Mouse (Mus musculus) kidney, postnatal 10 days (tissue): Measurements from ENCODE around the gene Rbm20.
A peak's percentile ranks its signal among the peaks of the same experiment; 100 is the strongest.

Source experiments
- DNase-seq: peaks from one replicate; pipeline ENCODE4 v3.0.0; 2021; ENCODE audit warnings: mixed read lengths

Gene Rbm20

DNA sequence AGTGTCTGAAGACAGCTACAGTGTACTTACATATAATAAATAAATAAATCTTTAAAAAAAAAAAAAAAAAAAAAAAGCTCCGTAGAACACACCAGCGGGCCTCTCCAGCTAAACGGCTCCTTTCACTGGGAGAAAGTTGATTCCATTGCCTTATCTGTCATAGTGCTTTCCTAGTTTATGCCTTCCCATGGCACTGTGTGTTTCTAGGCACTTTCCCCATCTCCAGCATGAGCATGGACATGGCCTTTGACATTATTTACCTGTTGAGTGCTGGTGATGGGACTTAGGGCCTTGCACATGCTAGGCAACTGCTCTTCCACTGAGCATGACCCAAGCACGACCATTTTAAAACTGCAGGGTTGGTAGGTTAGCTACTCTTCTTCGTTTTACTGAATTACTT lies 46.9 kb downstream of the Rbm20 start:
- DNase-seq, result no peak

DNA sequence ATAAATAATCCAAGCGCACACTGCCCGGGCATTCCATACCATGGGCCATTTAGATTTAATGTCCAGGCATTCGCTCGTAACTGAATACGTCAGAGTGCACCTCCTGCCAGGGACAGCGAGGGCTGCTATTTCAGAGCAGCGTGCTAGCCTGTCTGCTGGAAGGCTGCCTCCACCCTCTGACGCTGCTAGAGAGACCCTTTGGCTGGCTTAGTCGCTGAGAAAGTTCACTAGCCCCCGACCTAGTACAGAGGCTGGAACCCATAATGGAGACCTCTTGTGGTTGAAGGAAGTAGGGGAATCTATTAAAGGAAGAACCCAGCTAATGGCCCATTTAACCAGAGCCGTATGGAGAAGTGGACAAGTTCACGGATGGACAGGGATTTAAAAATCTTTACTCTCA lies 49.2 kb downstream of the Rbm20 start:
- DNase-seq, result no peak

DNA sequence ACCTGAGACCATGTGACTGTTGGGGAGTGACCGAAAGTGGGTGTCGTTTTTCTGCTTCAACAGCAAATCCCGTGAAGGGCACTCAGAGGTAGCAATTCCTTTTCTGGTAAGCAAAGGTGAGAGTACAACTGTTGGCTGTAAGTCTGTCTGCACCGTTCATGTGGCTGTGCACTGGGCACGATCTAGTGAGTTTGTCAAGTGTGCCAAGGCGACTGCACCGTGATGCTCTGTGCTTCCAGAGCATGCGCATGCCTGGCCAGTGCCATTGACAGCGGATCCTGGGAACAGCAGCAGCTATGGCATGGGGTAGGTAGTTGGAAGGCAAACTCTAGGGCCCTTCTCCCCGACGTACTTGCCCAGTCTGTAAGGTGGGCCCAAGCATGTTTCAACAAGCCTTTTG lies 49.6 kb downstream of the Rbm20 start:
- DNase-seq, result no peak

DNA sequence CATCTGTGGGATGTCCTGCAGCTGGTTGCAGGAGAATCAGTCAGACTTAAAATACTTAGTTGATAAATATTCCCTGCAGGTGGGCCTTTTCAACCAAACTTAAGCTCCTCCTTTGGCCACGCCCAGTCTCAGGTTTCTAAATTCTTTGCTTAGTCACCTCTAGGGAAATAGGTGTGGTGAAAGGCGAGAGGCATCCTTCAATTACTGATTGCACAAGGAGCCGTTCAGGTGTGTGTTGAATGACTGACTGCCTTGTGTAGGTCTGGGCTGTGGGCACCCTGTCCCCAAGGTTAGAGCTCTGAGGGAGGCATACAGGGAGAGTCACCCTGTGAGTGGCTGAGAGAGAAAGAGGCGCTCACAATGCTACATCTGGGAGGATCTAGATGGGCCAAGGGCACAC lies 50.2 kb downstream of the Rbm20 start:
- DNase-seq, result no peak

DNA sequence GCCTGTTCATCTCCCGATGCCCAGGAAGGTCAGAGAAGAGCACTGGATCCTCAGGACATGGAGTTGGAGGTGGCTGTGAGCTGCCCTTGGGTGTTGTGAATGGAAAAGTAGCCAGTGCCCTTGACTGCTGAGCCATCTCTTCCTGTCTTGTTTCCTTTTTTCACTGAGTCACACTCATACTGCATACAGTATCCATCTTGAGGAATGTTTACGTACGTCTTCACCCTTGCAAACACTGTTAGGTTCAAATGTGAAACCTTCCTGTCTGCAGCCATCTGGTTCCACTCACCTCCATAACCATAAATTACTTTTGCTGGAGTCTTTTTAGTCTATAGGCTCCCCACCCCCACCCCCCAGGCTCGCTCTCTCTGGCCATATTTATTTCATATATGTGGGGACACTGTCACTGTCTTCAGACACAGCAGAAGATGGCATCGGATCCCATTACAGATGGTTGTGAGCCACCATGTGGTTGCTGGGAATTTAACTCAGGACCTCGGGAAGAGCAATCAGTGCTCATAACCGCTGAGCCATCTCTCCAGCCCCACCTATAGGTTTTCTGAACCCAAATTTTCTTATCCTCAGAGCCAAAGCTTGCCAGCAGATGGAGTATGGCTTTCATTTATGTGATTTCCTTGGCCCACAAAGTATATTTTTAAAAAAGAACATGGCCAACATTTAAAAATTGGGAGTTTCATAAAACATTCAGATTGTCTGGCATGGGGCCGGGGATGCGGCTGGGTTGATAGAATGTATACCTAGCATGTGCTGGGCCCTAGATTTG lies 51.0 kb downstream of the Rbm20 start:
- no peak for DNase-seq

DNA sequence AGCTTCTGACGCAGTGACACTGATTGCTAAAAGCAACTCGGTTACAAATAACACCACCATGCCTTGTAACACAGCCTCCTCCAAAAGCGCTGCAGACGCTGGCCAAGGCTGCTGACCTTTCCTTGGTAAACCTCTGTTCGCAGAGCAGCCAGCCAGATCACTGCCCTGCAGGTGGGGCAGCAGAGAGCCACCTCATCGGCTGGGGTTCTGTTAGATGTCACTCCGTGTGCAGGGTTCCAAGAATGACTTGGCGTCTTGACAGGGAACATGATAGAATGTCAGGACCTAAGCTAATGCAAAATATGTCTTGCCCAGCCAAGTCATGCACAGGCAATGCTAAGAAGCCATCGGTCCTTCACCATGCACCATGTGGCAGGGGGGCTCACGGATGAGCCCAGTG lies 52.8 kb downstream of the Rbm20 start:
- no peak for DNase-seq

DNA sequence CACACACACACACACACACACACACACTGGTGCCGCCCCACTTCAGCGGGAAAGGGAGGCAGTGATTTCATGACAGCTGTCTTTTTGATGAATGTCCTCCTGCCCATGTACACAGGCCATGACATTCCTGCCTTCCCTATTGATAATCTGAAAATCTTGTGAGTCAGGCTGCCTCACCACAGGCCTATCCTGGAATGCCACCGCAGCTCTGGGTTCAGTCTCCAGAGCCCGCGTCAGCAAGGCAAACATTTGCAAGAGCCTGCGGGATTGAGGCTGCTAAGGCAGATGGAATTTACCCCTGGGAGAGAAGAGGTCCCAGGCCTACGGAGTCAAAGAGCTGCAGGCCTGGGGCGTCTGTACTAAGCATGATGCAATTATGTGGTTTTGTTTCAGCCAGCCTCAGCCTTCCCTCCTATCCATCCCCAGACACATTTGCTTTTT lies 54.7 kb downstream of the Rbm20 start:
- DNase-seq, result no peak

DNA sequence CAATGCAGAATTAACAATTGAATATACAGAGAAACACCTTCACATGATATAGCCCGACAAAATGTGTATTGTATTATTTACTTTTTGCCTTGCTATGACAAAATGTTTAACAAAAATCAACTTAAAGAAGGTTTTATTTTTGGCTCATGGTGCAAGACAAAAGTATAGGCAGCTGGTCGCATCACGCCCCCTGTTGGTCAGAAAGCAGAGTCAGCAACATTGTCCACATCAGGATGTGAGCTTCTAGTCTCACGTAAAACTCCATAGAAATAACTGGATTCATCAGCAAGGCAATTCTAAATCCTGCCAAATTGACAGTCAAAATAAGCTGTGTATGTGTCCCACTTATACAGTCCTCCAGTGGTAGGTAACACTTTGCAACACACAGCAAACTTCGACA lies 57.7 kb downstream of the Rbm20 start:
- DNase-seq, result no peak

DNA sequence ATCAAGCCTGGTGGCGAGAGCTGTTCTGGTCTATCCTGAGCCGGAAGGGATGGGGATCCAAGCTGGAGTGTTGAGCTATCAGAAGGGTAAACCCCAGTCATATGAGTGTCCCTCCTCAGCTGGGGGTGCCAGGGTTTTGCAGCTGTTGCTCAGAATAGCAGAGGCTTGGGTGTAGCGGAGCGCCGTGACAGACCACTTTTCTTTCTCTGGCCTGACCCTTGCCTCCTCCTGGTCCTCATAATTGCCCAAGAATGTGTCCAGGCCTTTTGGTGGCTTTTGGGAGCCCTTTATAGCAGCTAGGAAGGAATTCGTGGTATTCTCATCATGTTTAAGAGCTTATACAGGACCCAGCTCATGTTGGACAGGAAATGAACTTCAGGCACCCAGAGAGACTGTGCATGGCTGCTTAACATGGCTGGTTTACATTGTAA lies 61.6 kb downstream of the Rbm20 start:
- DNase-seq, result no peak

DNA sequence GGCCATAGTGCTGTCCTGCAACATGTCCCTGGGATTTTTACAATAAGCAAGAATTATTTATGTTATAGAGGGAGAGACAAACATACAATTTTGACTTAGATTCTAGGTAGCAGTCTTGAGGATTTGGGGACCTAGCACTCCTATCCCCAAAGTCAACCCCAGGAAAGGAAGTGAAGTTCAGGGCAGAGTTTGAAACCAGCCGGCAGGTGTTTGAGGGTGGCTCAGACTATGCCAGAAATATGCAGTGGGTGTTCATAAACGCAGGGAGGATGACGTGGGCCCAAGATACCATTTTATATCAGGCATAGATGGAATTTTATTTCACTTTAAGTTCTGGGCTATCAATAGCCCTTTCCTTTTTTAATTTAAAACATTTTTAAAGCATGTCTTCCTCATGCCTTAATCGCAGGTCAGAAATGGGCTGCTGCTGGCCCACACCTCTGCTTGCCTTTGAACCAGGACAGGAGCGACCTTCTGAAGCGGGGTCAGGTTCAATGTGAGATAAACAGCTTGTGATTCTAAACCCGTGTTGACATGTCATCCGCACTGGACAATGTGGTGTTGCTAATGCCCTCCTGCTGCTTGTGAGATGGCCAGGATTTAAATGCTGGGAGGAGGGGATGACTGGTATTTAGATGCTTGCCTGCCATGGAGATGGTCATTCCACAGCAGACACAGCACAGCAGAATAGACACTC lies 62.6 kb downstream of the Rbm20 start:
- DNase-seq, result no peak

DNA sequence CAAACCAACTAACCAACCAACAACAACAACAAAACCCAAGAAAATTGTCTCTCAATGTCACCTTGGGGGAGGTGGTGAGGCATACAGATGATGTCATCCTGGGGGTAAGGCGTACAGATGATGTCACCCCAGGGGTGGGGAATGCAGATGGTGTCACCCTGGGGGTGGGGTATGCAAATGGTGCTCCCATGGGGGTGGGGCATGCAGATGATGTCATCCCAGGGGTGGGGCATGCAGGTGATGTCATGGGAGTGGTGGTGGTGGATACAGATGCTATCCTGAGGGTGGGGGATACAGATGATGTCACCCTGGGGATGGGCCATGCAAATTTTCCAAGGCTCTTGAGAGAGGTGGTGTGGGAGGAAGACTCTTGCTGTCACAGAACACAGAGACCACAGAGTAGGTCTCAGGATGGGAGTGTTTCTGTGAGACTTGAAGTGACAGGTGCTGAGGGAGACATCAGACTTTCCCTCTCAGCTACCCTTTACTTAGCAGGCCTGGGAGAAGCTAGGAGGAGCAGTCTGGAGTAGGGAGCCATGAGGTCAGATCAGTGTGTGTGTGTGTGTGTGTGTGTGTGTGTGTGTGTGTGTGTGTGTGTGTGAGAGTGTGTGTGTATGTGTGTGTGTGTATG lies 63.8 kb downstream of the Rbm20 start:
- DNase-seq, result no peak

DNA sequence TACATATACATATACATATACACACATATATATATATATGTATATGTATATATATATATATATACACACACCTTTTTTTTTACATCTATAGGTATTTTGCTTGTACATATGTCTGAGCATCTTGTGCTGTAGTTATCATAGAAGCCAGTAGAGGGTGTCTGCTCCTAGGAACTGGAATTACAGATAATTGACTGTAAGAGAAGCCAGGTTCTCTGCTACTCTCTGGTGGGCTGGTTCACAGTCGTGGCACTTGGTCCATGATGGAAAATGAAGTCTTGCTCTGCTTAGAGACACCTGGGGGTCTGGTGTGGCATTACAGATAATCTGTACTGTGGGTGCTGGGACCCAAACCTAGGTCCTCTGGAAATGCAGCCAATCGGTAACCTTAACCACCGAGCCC lies 64.8 kb downstream of the Rbm20 start:
- no peak for DNase-seq

DNA sequence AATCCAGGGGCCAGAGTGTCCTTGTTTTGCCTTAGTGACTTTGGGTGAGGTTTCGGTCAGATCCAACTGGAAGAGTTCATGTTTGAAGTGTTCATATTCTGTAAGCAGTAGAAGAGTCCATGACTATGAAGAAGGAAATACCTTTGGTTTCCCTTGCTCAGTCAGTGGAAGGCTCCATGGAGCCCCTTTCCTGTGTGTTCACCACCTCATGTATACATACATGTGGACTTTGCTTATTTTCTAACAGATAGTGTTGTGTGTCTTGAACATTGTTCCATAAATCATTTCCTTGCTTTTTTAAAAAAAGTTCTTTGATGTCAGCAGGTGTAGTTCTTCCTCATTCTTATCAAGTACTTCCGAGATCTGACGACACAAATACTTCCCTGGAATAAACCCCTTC lies 68.2 kb downstream of the Rbm20 start:
- DNase-seq, result no peak

DNA sequence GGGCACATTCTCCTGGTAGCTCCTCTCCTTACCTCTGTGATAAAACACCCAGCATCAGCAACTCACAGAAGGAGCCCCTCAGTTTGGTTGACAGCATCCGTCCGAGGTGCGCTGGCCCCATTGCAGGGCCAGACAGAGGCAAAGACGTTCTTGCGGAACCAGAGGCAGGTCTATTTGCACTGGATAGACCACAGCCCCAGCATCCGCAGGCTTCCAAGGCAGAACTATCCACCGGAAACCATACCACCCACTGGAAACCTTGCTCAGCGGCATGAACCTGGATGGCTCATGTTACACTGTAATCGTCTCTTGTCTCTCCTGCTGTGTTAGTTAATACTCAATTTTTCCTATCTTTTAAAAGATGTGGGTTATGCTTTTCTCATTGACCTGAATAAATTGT lies 69.0 kb downstream of the Rbm20 start:
- DNase-seq, result no peak

DNA sequence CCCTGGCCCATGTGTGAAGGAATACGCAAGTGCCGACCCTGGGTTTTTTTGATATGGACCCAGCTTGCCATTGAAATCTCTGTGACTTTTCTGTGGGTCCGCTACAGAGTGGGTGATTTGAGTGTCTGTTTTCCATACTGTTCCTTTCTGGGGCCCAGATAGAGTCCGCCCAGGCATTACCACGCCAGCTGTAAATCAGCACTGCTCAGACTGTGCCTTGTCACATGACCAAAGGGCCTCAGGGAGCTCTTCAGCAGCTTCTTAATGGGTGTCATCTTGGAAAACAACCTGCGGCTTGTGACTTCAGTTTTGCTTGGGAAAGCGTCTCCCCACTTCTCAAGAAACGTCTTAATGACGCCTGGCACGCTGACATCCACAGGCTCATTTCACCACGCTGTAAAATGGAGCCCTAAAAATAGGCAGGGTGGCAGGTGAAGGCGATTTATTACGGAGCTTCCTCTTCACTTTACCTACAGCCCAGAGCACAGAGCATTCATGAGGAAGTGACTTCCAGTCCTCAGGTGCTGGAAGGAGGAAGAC lies 71.2 kb downstream of the Rbm20 start:
- DNase-seq, result no peak

DNA sequence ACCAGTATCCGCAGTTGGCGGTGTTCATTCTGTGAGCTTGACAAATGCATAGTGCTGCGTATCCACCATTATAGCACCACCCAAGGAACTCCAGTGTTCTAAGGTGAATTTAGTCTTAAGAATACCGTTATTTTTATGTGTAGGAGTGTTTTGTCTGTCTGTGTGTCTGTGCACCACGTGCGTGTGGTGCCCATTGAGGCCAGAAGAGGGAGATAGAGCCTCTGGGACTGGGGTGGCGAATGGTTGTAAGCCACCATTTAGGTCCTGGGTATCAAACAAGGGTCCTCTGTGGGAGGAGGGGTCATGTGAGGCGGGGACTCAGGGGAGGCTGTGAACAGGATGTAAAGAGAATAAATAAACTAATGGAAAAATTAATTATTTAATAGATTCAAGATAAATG lies 72.2 kb downstream of the Rbm20 start:
- no peak for DNase-seq

DNA sequence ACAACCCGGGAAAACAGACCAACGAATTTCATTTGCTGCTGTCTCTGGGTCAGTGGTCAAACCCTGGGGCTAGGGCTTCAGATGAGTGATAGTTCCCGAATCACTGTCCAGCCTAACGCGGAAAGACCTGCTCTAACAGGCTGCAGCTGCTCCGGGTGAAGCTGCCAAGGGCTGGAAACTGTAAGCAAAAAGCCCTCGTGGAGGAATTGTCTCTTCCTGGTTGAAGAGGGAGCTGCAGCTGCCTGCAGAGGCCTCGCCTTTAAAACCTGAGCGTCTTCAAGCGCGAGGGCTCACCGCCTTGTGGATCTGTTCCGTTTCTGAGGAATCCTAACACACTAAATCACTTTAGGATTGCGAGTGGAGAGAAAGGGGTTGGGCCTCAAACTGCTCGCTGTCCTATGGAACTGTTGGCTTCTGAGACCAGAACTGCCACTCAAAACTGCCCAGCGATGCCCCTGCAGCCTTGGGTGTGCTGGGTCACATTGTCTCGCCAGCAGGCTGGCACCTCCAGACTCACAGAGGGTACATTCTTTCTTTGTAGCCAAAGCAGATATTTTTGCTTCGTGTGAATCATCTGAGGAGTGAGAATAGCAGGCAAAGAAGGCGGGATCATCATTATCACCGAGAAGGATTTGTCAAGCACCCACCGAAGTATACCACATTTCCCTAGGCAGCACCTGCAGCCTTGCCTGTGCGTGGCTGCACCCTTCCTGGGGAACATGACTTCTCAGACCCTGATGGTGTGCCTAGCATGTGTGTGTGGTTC lies 74.5 kb downstream of the Rbm20 start:
- DNase-seq, result no peak

DNA sequence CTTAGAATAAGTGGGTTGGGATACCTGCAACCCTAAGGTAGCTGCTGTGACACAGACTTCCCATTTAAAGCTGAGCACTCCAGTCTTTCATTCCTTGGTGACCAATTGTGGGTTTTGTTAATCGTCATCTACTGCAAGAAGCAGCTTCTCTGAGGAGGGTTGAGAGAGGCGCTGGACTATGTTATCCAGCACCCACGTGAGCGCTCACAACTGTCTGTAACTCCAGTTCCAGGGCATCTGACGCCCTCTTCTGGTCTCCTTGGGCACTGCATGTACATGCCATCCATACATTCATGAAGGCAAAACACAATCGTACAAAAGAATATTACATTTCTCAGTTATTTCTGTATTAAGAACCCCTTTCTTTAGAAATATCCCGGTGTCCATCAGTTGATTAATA lies 75.9 kb downstream of the Rbm20 start:
- DNase-seq, result no peak

DNA sequence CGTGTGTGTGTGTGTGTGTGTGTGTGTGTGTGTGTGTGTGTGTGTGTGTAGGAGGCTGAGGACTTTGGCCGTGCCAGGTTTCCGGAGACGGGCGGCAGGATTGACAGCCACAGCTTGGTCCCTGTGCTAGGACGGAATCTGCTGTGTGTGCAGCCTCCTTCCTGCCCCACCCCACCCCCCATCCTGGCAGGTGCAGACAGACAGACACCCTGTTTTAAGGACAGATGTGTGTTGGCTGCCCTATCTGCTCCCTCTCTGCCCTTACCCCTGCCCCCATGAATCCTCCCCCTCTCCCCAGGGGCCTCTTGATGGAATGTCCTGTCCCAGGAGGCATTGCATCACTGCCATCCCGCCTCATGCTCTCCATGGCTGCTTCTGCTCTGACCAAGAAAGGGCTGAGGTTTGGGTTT lies 77.3 kb downstream of the Rbm20 start:
- DNase-seq, result peak; percentile 39

DNA sequence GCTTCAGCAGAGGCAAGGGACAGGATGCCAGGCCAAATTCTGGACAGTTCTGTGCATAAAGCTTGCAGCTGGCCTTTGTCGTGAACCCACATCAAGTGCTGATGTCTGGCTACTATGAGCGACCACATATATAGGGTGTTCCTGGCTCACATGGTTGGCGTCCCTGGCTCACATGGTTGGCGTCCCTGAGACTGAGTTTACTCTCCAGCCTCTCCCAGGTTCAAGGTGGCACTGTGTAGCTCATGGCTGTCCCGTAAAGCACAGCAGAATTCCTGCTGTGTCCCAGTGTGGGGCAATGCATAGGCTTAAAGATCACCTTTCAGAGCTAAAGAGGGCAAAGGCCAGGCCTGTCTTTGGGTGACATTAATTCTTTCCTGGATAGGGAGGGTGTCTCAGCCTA lies 78.2 kb downstream of the Rbm20 start:
- DNase-seq, result no peak

DNA sequence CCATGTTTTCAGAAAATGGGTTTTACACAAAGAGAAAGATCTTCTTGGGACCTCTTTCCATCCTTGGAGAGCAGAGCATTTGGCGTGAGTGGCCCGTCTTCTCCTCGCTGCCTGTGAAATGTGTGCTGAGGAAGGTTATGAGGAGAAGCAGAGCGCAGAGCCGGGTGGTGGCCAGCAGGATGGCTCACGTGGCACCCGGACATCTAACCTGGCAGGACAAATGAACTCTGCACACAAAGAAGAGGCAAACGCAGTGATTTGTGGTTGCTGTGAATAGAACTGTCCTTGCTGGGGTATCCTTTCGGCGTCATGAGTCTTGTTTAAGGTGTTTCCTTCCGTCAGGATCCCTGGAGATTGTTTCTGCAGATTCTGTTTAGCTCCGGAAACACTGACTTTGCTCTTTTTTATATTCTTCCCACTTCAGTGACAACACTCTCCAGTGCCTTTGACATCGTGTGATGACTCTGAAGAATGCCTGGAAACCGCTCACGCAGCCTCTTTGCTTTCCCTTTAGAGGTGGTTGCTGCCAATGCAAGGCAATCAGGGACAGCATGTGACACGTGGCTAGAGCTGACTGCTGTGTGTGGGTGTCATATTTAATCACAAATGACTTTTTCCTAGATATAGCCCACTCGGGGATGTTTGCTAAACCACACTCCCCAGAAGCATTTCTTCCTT lies 80.5 kb downstream of the Rbm20 start:
- no peak for DNase-seq

DNA sequence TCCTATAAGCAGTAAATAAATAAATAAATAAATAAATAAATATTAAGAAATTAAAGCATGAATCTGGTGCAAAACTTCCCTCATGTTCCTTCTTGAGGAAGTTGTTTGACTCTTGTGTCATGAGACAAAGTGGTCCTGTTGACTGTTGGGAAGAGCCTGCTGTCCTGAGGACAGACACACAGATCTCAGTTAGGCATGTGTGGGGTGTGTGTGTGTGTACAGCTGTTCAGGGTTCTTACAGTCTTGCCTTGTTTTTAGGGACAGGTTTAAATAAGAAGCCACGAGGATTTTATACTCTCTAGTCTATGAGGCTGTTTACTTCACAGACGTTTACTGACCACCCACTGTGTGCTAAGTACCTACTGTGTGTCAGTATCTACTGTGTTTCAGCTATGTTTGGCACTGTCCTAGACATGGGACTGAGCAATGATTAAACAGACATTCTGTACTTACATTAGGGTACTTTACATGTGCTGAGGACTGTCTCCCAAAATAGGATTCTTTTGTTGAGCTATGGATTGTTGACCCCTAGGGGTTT lies 81.8 kb downstream of the Rbm20 start:
- DNase-seq, result no peak
